Mouse (Mus musculus) myocyte (in vitro differentiated cells): ENCODE results near the gene Slc25a54.

Source experiments
- POLR2A ChIP-seq: IDR thresholded peaks from one replicate; pipeline ENCODE4 v1.6.1; 2011; ENCODE audit warnings: low read depth, mild to moderate bottlenecking, control low read depth, moderate library complexity; ENCODE audit not compliant: insufficient read length
- POLR2AphosphoS2 ChIP-seq: IDR thresholded peaks from one replicate; pipeline ENCODE4 v1.6.1; 2011; ENCODE audit warnings: low read depth, control low read depth; ENCODE audit not compliant: insufficient read length

GRCm38 (mm10) chr3:109117136-109117535 is 36.9 kb downstream of the Slc25a54 start:
- no peak for TF ChIP-seq POLR2A
- TF ChIP-seq POLR2AphosphoS2, result no peak
